Mouse (Mus musculus) liver, embryonic 15.5 days (tissue): ENCODE measurements around the gene Gnb1l. TPM values are rescaled to one million over a fixed set of nuclear protein-coding genes. Genes with fewer than 3 reads are reported as not detected.

Experiments used
- ATAC-seq: fragments of 200-750 bp; cut with Nextera tagmentation; 2 replicates; pipeline ENCODE4 v1.8.0; 2017; ENCODE audit warnings: moderate number of reproducible peaks, mild to moderate bottlenecking, moderate library complexity; ENCODE audit not compliant: insufficient read depth
- H3K27ac ChIP-seq: fragments of 300-500 bp; sonication (generic); replicated peaks from 2 replicates; pipeline ENCODE4 v1.5.1; 2015; ENCODE audit warnings: mild to moderate bottlenecking, inconsistent platforms
- H3K27me3 ChIP-seq: fragments of 300-500 bp; sonication (generic); 2 replicates; pipeline ENCODE4 v1.6.1; 2015; ENCODE audit warnings: mild to moderate bottlenecking, inconsistent platforms
- H3K36me3 ChIP-seq: fragments of 300-500 bp; sonication (generic); replicated peaks from 2 replicates; pipeline ENCODE4 v1.6.1; 2015; ENCODE audit warnings: moderate library complexity, mild to moderate bottlenecking, inconsistent platforms
- H3K4me1 ChIP-seq: fragments of 300-500 bp; sonication (generic); replicated peaks from 2 replicates; pipeline ENCODE4 v1.6.1; 2015; ENCODE audit warnings: inconsistent platforms
- H3K4me2 ChIP-seq: fragments of 300-500 bp; sonication (generic); 2 replicates; pipeline ENCODE4 v1.6.1; 2015; ENCODE audit warnings: moderate library complexity, mild to moderate bottlenecking, inconsistent platforms
- H3K4me3 ChIP-seq: fragments of 300-500 bp; sonication (generic); replicated peaks from 2 replicates; pipeline ENCODE4 v1.5.1; 2015; ENCODE audit warnings: mild to moderate bottlenecking, inconsistent platforms
- H3K9ac ChIP-seq: fragments of 300-500 bp; sonication (generic); 2 replicates; pipeline ENCODE4 v1.6.1; 2015; ENCODE audit warnings: moderate library complexity, mild to moderate bottlenecking, inconsistent platforms
- H3K9me3 ChIP-seq: fragments of 300-500 bp; sonication (generic); replicated peaks from 2 replicates; pipeline ENCODE4 v1.6.1; 2016; ENCODE audit warnings: inconsistent platforms
- WGBS: fragments of 180-500 bp; shearing (Covaris S2); methylation state at CpG from one replicate; pipeline ENCODE4 v1.1.7; 2015; ENCODE audit warnings: mixed read lengths; ENCODE audit not compliant: insufficient replicate concordance; 5-methylcytosine and 5-hydroxymethylcytosine counted together
- polyA plus RNA-seq: library from polyadenylated mRNA; unstranded; fragments of >200 nt; fragmentation: Nextera tagmentation; extraction: Ambion mirVana; gene quantifications from 2 replicates; pipeline ENCODE4 v1.2.1, GENCODE M21; 2015

The Gnb1l gene
- polyA plus RNA-seq, 1 experiment from 2014 or later: 7.5 TPM

DNA sequence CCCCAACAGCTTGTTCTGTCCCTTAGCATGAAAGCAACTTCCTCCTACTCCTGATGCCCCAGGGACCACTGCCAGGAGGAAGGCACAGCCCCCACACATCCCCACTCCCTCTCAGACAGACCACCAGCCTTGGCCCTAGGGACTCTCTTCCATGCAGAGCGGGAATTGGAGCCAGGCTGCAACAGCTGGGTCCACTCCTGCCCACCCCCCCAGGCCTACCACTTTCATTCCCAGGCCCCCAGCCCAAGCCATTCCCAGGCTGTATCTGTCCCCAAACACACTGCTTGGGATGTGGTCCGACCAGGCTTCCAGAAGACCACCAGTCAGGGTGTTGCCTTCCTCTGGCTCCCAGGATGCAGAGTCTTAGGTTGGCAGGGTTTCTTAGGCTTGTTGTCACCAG is 110.6 kb downstream of the Gnb1l start:
- Histone ChIP-seq H3K9me3 (no peaks in the 10 kb centered on the region), H3K9ac (no peak overlapping the region), H3K27ac (no peak overlapping the region), H3K36me3 (no peaks in the 10 kb centered on the region), H3K27me3 (peaks cover 52% of the 10 kb centered on the region), H3K4me3 (no peak overlapping the region), H3K4me1 (no peaks in the 10 kb centered on the region), H3K4me2 (no peak overlapping the region)
- 58% methylated on average over 2 of the region's 2 CpGs for WGBS
- ATAC-seq: no peak

DNA sequence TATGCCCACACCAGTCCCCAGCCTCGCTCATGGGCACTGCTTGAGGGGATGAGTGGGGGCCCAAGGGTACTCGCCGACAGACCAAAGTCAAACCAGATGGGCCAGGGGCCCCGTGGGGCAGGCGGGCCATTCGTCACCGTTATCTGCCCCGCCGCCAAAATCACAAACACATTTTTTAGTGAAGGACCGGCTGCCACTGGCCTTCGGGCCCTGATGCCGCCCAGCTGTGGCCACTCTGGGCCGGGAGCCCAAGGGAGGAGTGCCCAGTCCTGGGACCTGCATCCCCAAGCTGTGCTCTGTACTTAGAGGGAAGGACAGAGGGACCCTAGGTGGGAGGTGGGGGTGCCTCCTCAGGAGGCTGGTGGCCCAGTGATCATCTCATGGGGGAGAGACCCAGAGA is 113.2 kb downstream of the Gnb1l start:
- no peak overlapping the region for H3K4me2 ChIP-seq
- no peak for ATAC-seq
- H3K9ac ChIP-seq: no peak overlapping the region
- no peaks in the 10 kb centered on the region for H3K36me3 ChIP-seq
- peaks cover 67% of the 10 kb centered on the region for H3K27me3 ChIP-seq
- no peaks in the 10 kb centered on the region for H3K4me1 ChIP-seq
- WGBS: 64% methylated on average over 13 of the region's 13 CpGs
- H3K9me3 ChIP-seq: no peaks in the 10 kb centered on the region
- no peak overlapping the region for H3K4me3 ChIP-seq
- H3K27ac ChIP-seq: no peak overlapping the region

DNA sequence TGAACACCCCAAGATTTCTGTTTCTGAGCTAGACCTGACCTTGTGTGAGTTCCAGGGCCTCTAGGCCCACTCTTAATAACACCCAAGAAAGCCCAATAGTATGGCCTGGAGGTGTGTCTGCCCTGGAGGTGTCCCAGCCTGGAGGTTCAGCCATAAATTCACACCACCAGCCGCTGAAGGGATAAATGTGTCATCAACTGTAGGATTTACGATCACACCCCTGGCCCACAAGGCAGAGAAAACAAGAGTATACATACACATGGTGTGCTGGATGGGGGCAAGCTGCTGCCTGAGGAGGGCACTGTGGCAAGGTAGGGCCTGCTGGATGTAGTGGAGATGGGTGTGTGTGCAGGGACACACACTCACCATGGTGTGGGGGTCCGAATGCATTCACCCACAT is 114.8 kb downstream of the Gnb1l start:
- Histone ChIP-seq H3K9me3 (no peaks in the 10 kb centered on the region), H3K9ac (no peak overlapping the region), H3K4me2 (no peak overlapping the region), H3K4me1 (peaks cover 10% of the 10 kb centered on the region), H3K27me3 (peaks cover 70% of the 10 kb centered on the region), H3K4me3 (no peak overlapping the region), H3K27ac (no peak overlapping the region), H3K36me3 (no peaks in the 10 kb centered on the region)
- no peak for ATAC-seq
- WGBS: 50% methylated on average over 3 of the region's 3 CpGs

Other genes with a start within 250 kb of the Gnb1l start
- 210 and 237 TPM in 2 replicates for gene Ranbp1, start 250.0 kb upstream of the Gnb1l start, polyA plus RNA-seq
- gene Gm49776, start 240.4 kb upstream of the Gnb1l start, polyA plus RNA-seq: not detected in 2 replicates
- gene Dgcr8, start 209.5 kb upstream of the Gnb1l start, polyA plus RNA-seq: 11.2 and 12.8 TPM in 2 replicates
- gene Tango2, start 150.6 kb upstream of the Gnb1l start, polyA plus RNA-seq: 56.5 and 61.7 TPM in 2 replicates
- gene Arvcf, start 150.5 kb upstream of the Gnb1l start, polyA plus RNA-seq: 7.6 and 9.4 TPM in 2 replicates
- 101 and 114 TPM in 2 replicates for gene Txnrd2, start 72.3 kb upstream of the Gnb1l start, polyA plus RNA-seq
- 87.6 and 94.1 TPM in 2 replicates for gene Comt, start 71.9 kb upstream of the Gnb1l start, polyA plus RNA-seq
- gene Rtl10, start 188 bp downstream of the Gnb1l start, polyA plus RNA-seq: 0.70 and 0.84 TPM in 2 replicates
- 0.15 and 0.23 TPM in 2 replicates for gene Tbx1, start 92.0 kb downstream of the Gnb1l start, polyA plus RNA-seq
- 19.6 and 24.9 TPM in 2 replicates for gene Gp1bb, start 123.7 kb downstream of the Gnb1l start, polyA plus RNA-seq
- 0.39 and 0.91 TPM in 2 replicates for gene Gm49601, start 127.7 kb downstream of the Gnb1l start, polyA plus RNA-seq
- 3.5 and 3.6 TPM in 2 replicates for gene Sept5, start 131.2 kb downstream of the Gnb1l start, polyA plus RNA-seq